Mouse (Mus musculus): ENCODE measurements around the gene Sfxn1.

The Sfxn1 gene

DNA sequence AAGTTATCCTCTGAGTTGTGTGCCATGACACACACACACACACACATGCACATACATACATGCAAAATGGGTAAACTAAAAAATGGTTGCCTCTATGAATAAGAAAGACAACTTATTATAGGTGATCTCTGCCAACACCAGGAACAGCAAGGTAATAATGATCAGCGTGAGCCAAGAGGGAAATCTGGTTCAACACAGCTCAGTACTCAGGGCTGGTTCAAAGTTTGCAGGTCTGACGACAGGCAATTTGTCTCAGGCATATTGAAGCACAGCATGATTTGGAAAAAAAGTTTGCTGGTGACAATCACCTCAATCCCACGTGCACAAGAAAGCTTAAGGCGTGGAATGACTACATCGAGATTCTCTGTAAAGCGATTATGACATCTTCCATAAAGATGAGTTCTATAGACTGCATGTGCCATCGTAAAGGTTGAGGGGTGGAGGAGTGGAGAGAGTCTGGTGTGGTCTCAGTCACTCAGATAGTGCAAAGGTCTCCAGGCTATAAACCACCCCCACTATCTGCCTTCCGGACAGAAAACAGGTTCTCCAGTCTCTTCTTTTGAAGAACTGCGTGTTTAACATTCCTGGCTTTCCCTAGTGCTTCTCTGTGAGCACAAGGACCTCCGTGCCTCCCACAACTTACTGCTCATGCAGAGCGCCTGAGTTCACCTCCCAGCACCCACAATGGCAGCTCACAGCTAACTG, 6.0 kb downstream of the Sfxn1 start:
- DNase-seq = no peak

- DNase-seq = no peak
Measured at GRCm38 (mm10) chr13:54079782-54080759, 8.4 kb downstream of the Sfxn1 start.

DNA sequence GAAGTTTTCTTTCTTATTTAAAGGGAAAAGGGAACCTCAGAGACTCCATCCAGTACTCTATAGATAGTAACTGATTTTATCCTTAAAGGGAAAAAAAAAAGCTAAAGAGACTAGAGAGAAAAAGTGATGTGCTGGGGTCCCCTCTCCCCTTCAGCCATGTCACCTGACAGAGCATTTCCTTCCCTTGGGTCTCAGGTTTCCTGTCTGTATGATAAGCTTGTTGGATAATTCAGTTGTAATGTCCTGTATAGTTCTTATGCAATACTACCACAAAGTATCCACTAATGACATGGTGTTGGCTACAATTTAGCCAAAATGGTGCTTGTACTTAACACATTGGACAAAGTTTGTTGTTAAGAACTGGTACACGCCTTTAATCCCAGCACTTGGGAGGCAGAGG, 9.1 kb downstream of the Sfxn1 start:
- DNase-seq = no peak

DNA sequence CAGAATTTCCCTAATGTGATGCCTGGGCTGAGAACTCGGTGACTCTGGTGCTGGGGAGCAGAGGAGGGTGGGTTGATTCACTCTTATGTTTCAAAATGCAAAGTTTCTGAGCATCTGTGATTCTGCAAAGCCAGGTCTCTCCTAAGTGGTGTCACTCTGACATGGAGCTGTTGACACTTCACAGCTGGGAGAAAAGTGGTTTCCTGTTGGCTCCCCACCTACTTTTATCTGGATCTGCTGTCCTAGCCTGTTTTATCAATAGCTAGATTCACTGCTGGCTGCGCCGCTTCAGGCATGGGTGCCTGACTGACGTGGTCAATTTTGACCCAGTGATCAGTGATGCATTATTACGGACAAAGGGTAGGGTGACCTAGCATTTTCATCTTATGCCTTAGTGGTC, 11.3 kb downstream of the Sfxn1 start:
- no peak for DNase-seq

DNA sequence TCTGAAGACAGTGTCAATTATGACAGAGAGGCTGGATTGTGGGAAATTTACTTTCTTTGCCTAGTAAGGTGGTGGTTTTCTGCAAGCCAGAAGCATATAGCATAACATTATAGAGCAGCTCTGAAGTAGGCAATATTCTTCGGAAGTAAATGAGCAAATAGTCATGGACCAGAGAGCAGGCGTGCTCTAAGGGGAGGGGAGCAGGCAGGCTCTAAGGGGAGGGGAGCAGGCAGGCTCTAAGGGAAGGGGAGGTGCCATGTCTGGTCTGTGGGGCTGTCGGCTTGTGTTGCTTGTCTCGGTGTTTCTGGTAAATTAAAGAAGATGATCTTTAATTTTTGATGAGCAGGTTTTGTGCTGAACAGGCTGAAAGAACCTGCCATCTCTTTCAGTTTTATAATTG, 12.5 kb downstream of the Sfxn1 start:
- DNase-seq = no peak

- no peak for DNase-seq
Measured at GRCm38 (mm10) chr13:54084826-54085225, 13.2 kb downstream of the Sfxn1 start.

GRCm38 (mm10) chr13:54085266-54085665, 13.6 kb downstream of the Sfxn1 start:
- no peak for DNase-seq

DNA sequence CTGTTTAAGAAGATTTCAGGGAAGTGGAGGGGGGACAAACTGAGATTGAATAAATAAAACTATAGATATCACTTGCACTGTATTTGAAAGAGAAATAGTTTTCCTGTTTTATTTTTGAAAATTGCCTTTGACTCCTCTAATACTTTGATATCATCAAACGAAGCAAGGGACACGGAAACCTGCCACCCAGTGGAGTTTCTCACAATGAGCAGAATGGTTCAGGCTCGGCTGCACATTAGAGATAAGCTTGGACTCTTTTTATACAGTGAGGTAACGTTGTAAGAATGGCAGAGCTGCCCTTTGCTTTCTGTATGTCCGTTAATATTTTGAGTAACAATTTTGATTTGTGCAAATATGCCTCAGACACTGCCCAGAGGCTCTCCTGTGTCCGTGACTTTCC, 20.1 kb downstream of the Sfxn1 start:
- DNase-seq = no peak

DNA sequence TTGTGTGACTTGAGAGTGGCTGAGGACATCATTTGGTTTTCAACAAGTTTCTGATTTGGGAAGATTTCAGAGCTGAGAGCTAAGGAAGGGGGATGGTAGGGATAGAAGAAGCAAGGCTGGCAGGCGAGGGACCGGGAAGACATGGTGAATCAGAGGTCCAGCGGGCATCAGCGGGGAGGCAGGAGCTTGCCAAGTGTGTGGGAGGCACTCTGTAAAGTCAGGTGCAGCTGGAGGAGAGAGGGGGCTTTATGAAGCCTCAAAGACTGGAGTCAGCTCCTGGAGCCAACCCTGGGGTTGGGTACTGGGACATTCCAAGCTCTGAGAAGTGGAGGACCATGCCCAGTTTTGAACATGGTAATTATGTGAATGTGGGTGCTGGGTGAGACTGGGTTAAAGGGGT, 22.7 kb downstream of the Sfxn1 start:
- no peak for DNase-seq

DNA sequence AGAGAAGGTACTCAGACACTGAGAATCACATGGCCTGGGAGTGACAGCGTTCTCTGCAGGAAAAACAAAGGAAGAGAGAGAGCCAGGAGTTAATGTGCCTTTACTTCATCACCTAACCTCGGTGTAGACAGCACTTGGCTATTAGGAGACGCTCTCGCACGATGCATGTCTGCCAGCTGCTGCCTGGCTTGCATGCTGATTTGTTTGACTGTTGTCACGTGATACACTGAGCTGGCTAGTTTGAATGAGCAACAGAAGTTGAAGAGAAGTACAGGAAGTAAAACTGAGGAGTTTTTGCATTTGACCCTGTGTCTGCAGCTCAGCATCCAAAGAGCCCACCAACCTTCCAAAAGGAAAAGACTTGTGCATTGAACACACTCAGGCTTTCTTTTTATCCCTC, 23.3 kb downstream of the Sfxn1 start:
- DNase-seq = no peak

GRCm38 (mm10) chr13:54095721-54096120, 24.1 kb downstream of the Sfxn1 start:
- no peak for DNase-seq

- no peak for DNase-seq
Measured at GRCm38 (mm10) chr13:54097227-54097626, 25.6 kb downstream of the Sfxn1 start.

GRCm38 (mm10) chr13:54097797-54098196, 26.1 kb downstream of the Sfxn1 start:
- no peak for DNase-seq

DNA sequence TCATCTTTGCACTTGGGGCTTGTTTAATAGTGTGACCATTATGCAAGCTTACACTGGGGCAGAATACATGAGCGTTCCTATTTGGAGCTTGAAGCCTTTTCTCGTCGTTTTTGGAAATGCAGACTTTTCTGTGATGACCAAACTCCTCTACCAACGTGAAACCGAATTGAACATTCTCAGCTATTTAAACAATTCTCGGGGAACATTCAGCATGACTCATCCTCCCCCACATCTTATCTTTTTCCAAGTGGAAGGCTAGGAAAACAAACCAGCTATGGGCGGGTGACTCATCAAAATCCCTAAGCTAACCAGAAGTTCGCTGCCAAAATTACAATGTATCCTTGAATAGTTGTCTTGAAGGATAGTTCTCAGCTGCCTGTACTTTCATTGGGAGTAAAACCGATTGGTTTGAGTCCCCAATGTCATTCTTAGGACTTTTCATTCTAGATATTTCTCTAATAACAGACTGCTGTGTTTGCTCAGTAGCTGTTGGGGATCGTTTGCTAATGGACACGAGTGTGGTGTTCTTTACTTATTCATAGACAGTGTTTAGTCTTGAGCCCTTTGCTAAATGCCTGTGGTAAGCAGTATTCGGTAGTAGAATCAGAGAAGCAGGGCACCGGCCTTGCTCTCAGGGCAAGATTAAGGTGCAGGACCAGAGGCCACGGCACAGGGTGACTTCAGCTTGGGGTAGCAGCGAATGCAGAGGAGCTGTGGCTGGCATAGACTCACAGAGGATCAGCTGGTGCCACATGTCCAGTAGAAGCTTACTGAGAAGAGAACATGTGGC, 29.6 kb downstream of the Sfxn1 start:
- DNase-seq = no peak

GRCm38 (mm10) chr13:54102061-54102460, 30.4 kb downstream of the Sfxn1 start:
- no peak for DNase-seq

- no peak for DNase-seq
Measured at GRCm38 (mm10) chr13:54103271-54103670, 31.6 kb downstream of the Sfxn1 start.

GRCm38 (mm10) chr13:54103866-54104265, 32.2 kb downstream of the Sfxn1 start:
- no peak for DNase-seq

DNA sequence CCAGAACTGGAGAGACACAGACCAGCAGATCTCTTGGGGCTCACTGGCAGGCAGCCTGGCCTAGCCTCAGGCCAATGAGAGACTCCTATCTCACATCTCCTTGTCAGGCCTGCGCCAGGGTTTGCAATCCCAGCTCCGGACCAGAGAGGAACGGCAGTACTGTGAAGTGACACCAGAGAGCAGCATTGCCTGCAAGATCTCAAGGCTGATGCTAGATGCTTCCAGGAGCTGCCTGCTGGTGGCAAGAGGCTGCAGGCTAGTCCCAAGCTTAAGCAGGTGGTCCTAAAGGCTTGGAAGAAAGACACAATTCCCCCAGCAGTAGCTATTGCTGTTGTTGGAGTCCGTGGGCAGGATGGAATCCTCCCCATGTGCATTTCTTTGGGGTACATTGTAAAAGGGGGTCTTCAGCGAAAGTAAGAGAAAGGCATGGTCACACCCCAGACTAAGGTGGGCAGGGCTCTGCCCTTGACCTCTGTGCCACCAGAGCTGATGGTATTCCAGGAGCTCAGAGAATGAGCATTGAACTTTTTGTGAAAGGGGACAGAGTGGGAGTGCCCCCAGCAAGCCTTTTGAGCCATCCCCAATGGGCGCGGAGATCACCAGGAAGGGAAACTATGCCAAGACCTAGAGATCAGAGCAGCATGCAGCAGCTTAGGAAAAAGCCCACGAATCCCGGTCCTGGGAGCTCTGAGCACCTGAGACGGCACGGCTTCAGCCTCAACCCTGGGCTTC, 42.3 kb downstream of the Sfxn1 start:
- peak; percentile 72 for DNase-seq

DNA sequence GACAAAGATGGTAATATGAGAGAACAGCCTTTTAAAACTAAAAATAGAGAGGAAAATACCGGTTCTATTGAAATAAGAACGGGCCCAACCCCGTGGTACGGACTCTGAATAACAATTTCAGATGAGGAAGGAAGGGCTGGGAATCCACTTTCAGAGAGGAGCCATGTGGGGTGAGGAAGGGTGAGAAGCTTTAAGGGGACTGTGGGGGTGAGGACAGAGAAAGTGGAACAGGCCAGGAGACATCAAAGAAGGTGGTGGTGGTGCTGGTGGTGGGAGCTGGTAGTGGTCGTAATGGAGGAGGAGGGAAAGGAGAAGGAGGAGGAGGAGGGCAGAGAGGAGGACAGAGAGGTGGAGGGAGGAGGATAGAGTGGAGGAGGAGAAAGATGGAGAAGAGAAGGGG, 43.3 kb downstream of the Sfxn1 start:
- no peak for DNase-seq

DNA sequence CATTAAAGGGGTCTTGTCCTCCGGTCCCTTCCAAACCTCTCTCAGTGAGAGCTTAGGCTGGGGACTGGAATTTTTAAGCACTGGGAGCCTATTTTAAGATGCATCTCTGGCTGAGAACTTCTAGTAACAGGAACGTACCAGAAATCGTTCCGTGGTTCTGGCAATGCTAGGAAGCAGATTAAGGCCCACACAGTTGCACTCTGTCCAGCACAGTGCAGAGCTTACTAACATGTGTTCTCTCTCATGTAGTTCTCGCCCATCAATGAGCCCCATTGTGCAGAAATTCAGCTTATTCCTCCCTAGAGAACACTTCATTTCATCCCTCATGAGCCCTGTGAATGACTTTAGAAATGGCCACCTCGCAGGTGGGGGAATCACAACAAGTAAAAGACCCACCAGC, 44.1 kb downstream of the Sfxn1 start:
- DNase-seq = no peak

GRCm38 (mm10) chr13:54118355-54118754, 46.7 kb downstream of the Sfxn1 start:
- DNase-seq = no peak

GRCm38 (mm10) chr13:54137756-54138410, 66.2 kb downstream of the Sfxn1 start:
- DNase-seq = no peak
